Mouse (Mus musculus): ENCODE measurements around the gene Ms4a4a.
"Not testable (repeated sequence)": the region's sequence is repeated elsewhere in the genome, so short reads cannot be mapped to it uniquely, and the experiment has no call there.

Ms4a4a gene

GRCm38 (mm10) chr19:11431209-11431608, 55.9 kb downstream of the Ms4a4a start:
- DNase-seq (ENCODE audit: low read depth, low spot score): not testable (repeated sequence)

GRCm38 (mm10) chr19:11435058-11435834, 59.9 kb downstream of the Ms4a4a start:
- DNase-seq (ENCODE audit: low read depth, low spot score): no peak

All from embryo, embryonic 11.5 days (tissue).